12 mouse cellular contexts compared by ENCODE assay signal in genomic region chr3:153598631-153599030, GRCm38 (mm10).
DNase-seq lines count a peak whose midpoint lies in the region; ATAC-seq and TF ChIP-seq lines count a peak whose summit lies in the region.
"Had no signal": no experiment of that assay in that cellular context is flagged by ENCODE, and none has a peak within 500 bp of the region (broad histone marks: within the 10 kb centered on the region; RNA-seq: fewer than 3 reads in every experiment).

No protein-coding gene starts in this region.

- no peak for TF ChIP-seq EP300 in lung, postnatal 0 days (IDR thresholded peaks at IDR 0.05)

- no peak overlapping the region for H3K9ac ChIP-seq in lung, postnatal 0 days (replicated peaks; ENCODE audit: low read depth)
- no peak overlapping the region for H3K9ac ChIP-seq in neural tube, embryonic 15.5 days (replicated peaks)

- H3K4me3 ChIP-seq in lung, postnatal 0 days (ENCODE audit: low read depth, low read length), result no peak overlapping the region
- H3K4me3 ChIP-seq in neural tube, embryonic 15.5 days (replicated peaks), result no peak overlapping the region

- no peaks in the 10 kb centered on the region for H3K36me3 ChIP-seq in lung, postnatal 0 days (ENCODE audit: insufficient read depth, low read length)
- H3K36me3 ChIP-seq in neural tube, embryonic 15.5 days, result no peaks in the 10 kb centered on the region

- H3K4me1 ChIP-seq in lung, postnatal 0 days (ENCODE audit: insufficient read depth, low read depth, low read length), result no peaks in the 10 kb centered on the region
- peaks cover 11% of the 10 kb centered on the region for H3K4me1 ChIP-seq in neural tube, embryonic 15.5 days

- no peak overlapping the region for H3K4me2 ChIP-seq in lung, postnatal 0 days (replicated peaks; ENCODE audit: low read depth, low read length)
- H3K4me2 ChIP-seq in neural tube, embryonic 15.5 days, result no peak overlapping the region

- 89% methylated on average over 6 of the region's 6 CpGs for WGBS in lung, postnatal 0 days
- WGBS in neural tube, embryonic 15.5 days, result 86% methylated on average over 6 of the region's 6 CpGs

- no peak for ATAC-seq in lung, postnatal 0 days
- ATAC-seq in neural tube, embryonic 15.5 days (ENCODE audit: low FRiP score), result peak; percentile 45; the same call in 1 of the 2 replicates

- TF ChIP-seq CTCF in lung, postnatal 0 days (IDR thresholded peaks at IDR 0.05), result peak; percentile 43; the same call in 1 of the 2 replicates

- no peaks in the 10 kb centered on the region for H3K27me3 ChIP-seq in lung, postnatal 0 days (replicated peaks; ENCODE audit: insufficient read depth, low read length)
- H3K27me3 ChIP-seq in neural tube, embryonic 15.5 days (replicated peaks), result no peaks in the 10 kb centered on the region

- H3K9me3 ChIP-seq in lung, postnatal 0 days (ENCODE audit: low read length), result no peaks in the 10 kb centered on the region
- no peaks in the 10 kb centered on the region for H3K9me3 ChIP-seq in neural tube, embryonic 15.5 days (replicated peaks)

- DNase-seq in embryo, embryonic 10 days (ENCODE audit: low spot score), result peak; percentile 13
- DNase-seq in embryo, embryonic 11 days, result no peak
- no peak for DNase-seq in lung, postnatal 0 days (ENCODE audit: low spot score)
- DNase-seq in lung, adult 18-20 months, result no peak
- DNase-seq in cerebellum, postnatal 10 days, result peak; percentile 82 to 84
- DNase-seq in gastrocnemius, adult 18-20 months (ENCODE audit: low spot score), result no peak
- no peak for DNase-seq in adrenal gland, adult 2 months
- DNase-seq: adrenal gland, postnatal 10 days; gastrocnemius, postnatal 36 days; kidney, adult 18-20 months; spleen, adult 18-20 months had no signal

- no peak overlapping the region for H3K27ac ChIP-seq in lung, postnatal 0 days (ENCODE audit: low read length)
- H3K27ac ChIP-seq in neural tube, embryonic 15.5 days (replicated peaks), result no peak overlapping the region

Comparison
In these comparisons a context has a peak if more than half of its experiments do, and no peak if none do; other contexts are left out.
1. DNase-seq: peak in embryo, embryonic 10 days (single experiment) and cerebellum, postnatal 10 days (2 of 2); none in embryo, embryonic 11 days (single experiment), lung, postnatal 0 days (single experiment), lung, adult 18-20 months (0 of 2), gastrocnemius, adult 18-20 months (single experiment) and adrenal gland, adult 2 months (single experiment).